In the genomic region with DNA sequence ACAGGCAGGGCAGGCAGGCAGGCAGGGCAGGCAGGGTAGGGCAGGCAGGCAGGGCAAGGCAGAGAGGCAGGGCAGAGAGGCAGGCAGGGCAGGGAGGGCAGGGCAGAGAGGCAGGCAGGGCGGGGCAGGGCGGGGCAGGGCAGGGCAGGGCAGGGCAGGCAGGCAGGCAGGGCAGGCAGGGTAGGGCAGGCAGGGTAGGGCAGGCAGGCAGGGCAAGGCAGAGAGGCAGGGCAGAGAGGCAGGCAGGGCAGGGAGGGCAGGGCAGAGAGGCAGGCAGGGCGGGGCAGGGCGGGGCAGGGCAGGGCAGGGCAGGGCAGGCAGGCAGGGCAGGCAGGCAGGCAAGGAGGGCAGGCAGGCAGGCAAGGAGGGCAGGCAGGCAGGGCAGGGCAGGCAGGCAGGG, we compare ENCODE assay signal across 6 mouse cellular contexts. TPM values are rescaled to one million over a fixed set of nuclear protein-coding genes. Genes with fewer than 3 reads are reported as not detected.
DNase-seq lines count a peak whose midpoint lies in the region; ATAC-seq and TF ChIP-seq lines count a peak whose summit lies in the region.
"Not testable (repeated sequence)": the region's sequence is repeated elsewhere in the genome, so short reads cannot be mapped to it uniquely, and the experiment has no call there.

No protein-coding gene starts in this region.

- not testable (repeated sequence) for DNase-seq in liver, embryonic 11.5 days (ENCODE audit: low spot score)

- TF ChIP-seq POLR2A in small intestine, adult 2 months (IDR thresholded peaks at IDR 0.05; ENCODE audit: low read depth, low read length), result not testable (repeated sequence)

- not testable (repeated sequence) for H3K27ac ChIP-seq in embryonic facial prominence, embryonic 12.5 days; intestine, embryonic 16.5 days (ENCODE audit: low read length)
- H3K27ac ChIP-seq in liver, embryonic 11.5 days (ENCODE audit: low read depth, low read length), result 0 out of 2 replicates have a peak overlapping the region, but pooled peaks have one; percentile 41
- H3K27ac ChIP-seq in liver, embryonic 15.5 days (replicated peaks), result peak overlapping the region; percentile 60
- H3K27ac ChIP-seq in small intestine, adult 2 months (ENCODE audit: insufficient read depth, low read depth, low read length), result 0 out of 2 replicates have a peak overlapping the region, but pooled peaks have one; percentile 22

- H3K27me3 ChIP-seq in embryonic facial prominence, embryonic 12.5 days; intestine, embryonic 16.5 days (replicated peaks; ENCODE audit: control insufficient read depth, insufficient read depth, low read length); liver, embryonic 11.5 days (replicated peaks; ENCODE audit: control insufficient read depth, insufficient read depth, low read length); liver, embryonic 15.5 days; small intestine, adult 2 months (ENCODE audit: control insufficient read depth, insufficient read depth, low read length): not testable (repeated sequence)

- not testable (repeated sequence) for H3K4me2 ChIP-seq in embryonic facial prominence, embryonic 12.5 days (replicated peaks); intestine, embryonic 16.5 days (ENCODE audit: low read depth, low read length); liver, embryonic 11.5 days; liver, embryonic 15.5 days

- not testable (repeated sequence) for TF ChIP-seq CTCF in small intestine, adult 2 months (IDR thresholded peaks at IDR 0.05; ENCODE audit: extremely low read depth, insufficient read length, insufficient replicate concordance, low read depth, low read length)

- not testable (repeated sequence) for H3K36me3 ChIP-seq in embryonic facial prominence, embryonic 12.5 days; intestine, embryonic 16.5 days (ENCODE audit: control insufficient read depth, insufficient read depth, low read length); liver, embryonic 11.5 days (ENCODE audit: control insufficient read depth, insufficient read depth, low read length); liver, embryonic 15.5 days (replicated peaks); small intestine, adult 2 months (ENCODE audit: control insufficient read depth, insufficient read depth, low read length)

- H3K4me3 ChIP-seq in embryonic facial prominence, embryonic 12.5 days; intestine, embryonic 16.5 days (ENCODE audit: low read length); liver, embryonic 11.5 days (ENCODE audit: low read depth, low read length); liver, embryonic 15.5 days (replicated peaks); small intestine, adult 2 months (ENCODE audit: low read depth, low read length): not testable (repeated sequence)

- not testable (repeated sequence) for H3K9ac ChIP-seq in embryonic facial prominence, embryonic 12.5 days; intestine, embryonic 16.5 days (ENCODE audit: low read depth, low read length); liver, embryonic 11.5 days (ENCODE audit: low read depth, low read length); liver, embryonic 15.5 days

- no CpG with 5 or more reads among the region's 4 CpGs for WGBS in embryonic facial prominence, embryonic 12.5 days
- WGBS in intestine, embryonic 16.5 days, result no CpG with 5 or more reads among the region's 4 CpGs
- WGBS in liver, embryonic 11.5 days, result no CpG with 5 or more reads among the region's 4 CpGs
- 60% methylated on average over 1 of the region's 4 CpGs for WGBS in liver, embryonic 15.5 days (ENCODE audit: insufficient replicate concordance)
- WGBS in small intestine, adult 2 months, result 100% methylated on average over 2 of the region's 4 CpGs

- H3K9me3 ChIP-seq in embryonic facial prominence, embryonic 12.5 days; intestine, embryonic 16.5 days (ENCODE audit: control insufficient read depth, low read length); liver, embryonic 11.5 days (ENCODE audit: control insufficient read depth, low read length); liver, embryonic 15.5 days (replicated peaks): not testable (repeated sequence)

- peak; percentile 35; the same call in 1 of the 2 replicates for ATAC-seq in embryonic facial prominence, embryonic 12.5 days (ENCODE audit: insufficient number of reproducible peaks, insufficient read depth, low FRiP score, low TSS enrichment)
- peak; percentile 55 for ATAC-seq in intestine, embryonic 16.5 days
- peak; percentile 72 for ATAC-seq in liver, embryonic 11.5 days (replicated peaks; ENCODE audit: low FRiP score)
- peak; percentile 48; the same call in 1 of the 2 replicates for ATAC-seq in liver, embryonic 15.5 days (ENCODE audit: insufficient read depth)
- ATAC-seq in megakaryocyte, adult 5-6 weeks (ENCODE audit: poor library complexity, severe bottlenecking), result peak; percentile 36

- not testable (repeated sequence) for H3K4me1 ChIP-seq in embryonic facial prominence, embryonic 12.5 days; intestine, embryonic 16.5 days (ENCODE audit: control insufficient read depth, insufficient read depth, low read length); small intestine, adult 2 months (ENCODE audit: control insufficient read depth, insufficient read depth, insufficient read length, low read length)
- H3K4me1 ChIP-seq in liver, embryonic 11.5 days (replicated peaks; ENCODE audit: control insufficient read depth, insufficient read depth, low read length), result peaks cover 16% of the 10 kb centered on the region; the same call in 1 of the 2 replicates
- peaks cover 51% of the 10 kb centered on the region for H3K4me1 ChIP-seq in liver, embryonic 15.5 days (replicated peaks)

RNA-seq across cellular contexts. Expression of gene Zfp36l2, which starts 47.0 kb away (rescaled TPM):
- 24.6 and 26.3 TPM in 2 replicates for polyA plus RNA-seq in embryonic facial prominence, embryonic 12.5 days (2016; fragmentation: Nextera tagmentation; extraction: Ambion mirVana)
- polyA plus RNA-seq in intestine, embryonic 16.5 days (2015; fragmentation: Nextera tagmentation; extraction: Ambion mirVana), result 14.4 and 16.2 TPM in 2 replicates
- polyA plus RNA-seq in liver, embryonic 11.5 days (2014; fragmentation: Nextera tagmentation; extraction: Ambion mirVana), result 24.7 and 26.7 TPM in 2 replicates
- polyA plus RNA-seq in liver, embryonic 15.5 days (2015; fragmentation: Nextera tagmentation; extraction: Ambion mirVana), result 6.8 and 7.4 TPM in 2 replicates
- total RNA-seq in megakaryocyte, adult 5-6 weeks (2015), result 316 and 357 TPM in 2 replicates
- 121 and 168 TPM in 2 replicates for total RNA-seq in megakaryocyte, adult 5-6 weeks (2017)
- polyA plus RNA-seq in small intestine, adult 2 months (2012; rRNA removed), result 124 and 220 TPM in 2 replicates
